Mouse (Mus musculus) stomach, embryonic 15.5 days (tissue): ENCODE data around the gene Gm29666. TPM values are rescaled to one million over a fixed set of nuclear protein-coding genes. Genes with fewer than 3 reads are reported as not detected.

ENCODE experiments used
- ATAC-seq: fragments of 200-750 bp; cut with Nextera tagmentation; 2 replicates; pipeline ENCODE4 v1.8.0; 2017; ENCODE audit warnings: low read depth, moderate number of reproducible peaks, moderate TSS enrichment; ENCODE audit not compliant: insufficient read depth, low FRiP score
- H3K27ac ChIP-seq: fragments of 300-500 bp; sonication (generic); 2 replicates; pipeline ENCODE4 v1.5.1; 2015; ENCODE audit warnings: mild to moderate bottlenecking, inconsistent platforms
- H3K27me3 ChIP-seq: fragments of 300-500 bp; sonication (generic); replicated peaks from 2 replicates; pipeline ENCODE4 v1.6.1; 2015; ENCODE audit warnings: inconsistent platforms
- H3K36me3 ChIP-seq: fragments of 300-500 bp; sonication (generic); 2 replicates; pipeline ENCODE4 v1.6.1; 2015; ENCODE audit warnings: inconsistent platforms
- H3K4me1 ChIP-seq: fragments of 300-500 bp; sonication (generic); 2 replicates; pipeline ENCODE4 v1.6.1; 2015; ENCODE audit warnings: inconsistent platforms
- H3K4me2 ChIP-seq: fragments of 300-500 bp; sonication (generic); 2 replicates; pipeline ENCODE4 v1.6.1; 2015; ENCODE audit warnings: mild to moderate bottlenecking, inconsistent platforms
- H3K4me3 ChIP-seq: fragments of 300-500 bp; sonication (generic); replicated peaks from 2 replicates; pipeline ENCODE4 v1.5.1; 2015; ENCODE audit warnings: inconsistent platforms
- H3K9ac ChIP-seq: fragments of 300-500 bp; sonication (generic); 2 replicates; pipeline ENCODE4 v1.6.1; 2015; ENCODE audit warnings: inconsistent platforms
- H3K9me3 ChIP-seq: fragments of 300-500 bp; sonication (generic); 2 replicates; pipeline ENCODE4 v1.6.1; 2016; ENCODE audit warnings: inconsistent platforms
- WGBS: fragments of 180-500 bp; shearing (Covaris S2); methylation state at CpG from one replicate; pipeline ENCODE4 v1.1.7; 2015; 5-methylcytosine and 5-hydroxymethylcytosine counted together
- polyA plus RNA-seq: library from polyadenylated mRNA; unstranded; fragments of >200 nt; fragmentation: Nextera tagmentation; extraction: Ambion mirVana; gene quantifications from 2 replicates; pipeline ENCODE4 v1.2.1, GENCODE M21; 2015

Gm29666 gene
- polyA plus RNA-seq, 1 experiment from 2014 or later: 0.64 TPM

DNA sequence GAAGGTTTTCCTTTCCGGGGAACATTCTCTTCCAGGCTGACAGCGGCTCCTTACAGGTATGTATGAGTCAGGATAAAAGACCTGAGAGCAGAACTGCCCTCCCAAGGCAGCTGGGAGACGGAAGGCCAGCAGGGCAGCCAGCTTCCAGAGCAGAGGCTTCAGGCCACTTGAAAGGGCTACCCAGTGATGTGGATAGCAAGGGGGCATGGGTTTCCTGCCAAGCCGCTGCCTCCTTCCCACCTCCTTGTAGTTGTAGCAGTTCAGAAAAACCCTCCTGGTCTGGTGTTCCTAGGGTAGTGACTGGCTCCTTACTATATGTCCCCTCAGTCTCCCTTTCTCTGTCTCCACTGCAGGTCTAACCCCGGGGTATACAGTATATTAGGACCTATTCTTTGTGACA is 24.5 kb upstream of the Gm29666 start:
- Histone ChIP-seq H3K36me3 (peaks cover 29% of the 10 kb centered on the region), H3K4me2 (no peak overlapping the region), H3K27me3 (no peaks in the 10 kb centered on the region), H3K27ac (no peak overlapping the region), H3K9ac (no peak overlapping the region), H3K9me3 (no peaks in the 10 kb centered on the region), H3K4me3 (no peak overlapping the region), H3K4me1 (no peaks in the 10 kb centered on the region)
- WGBS: 79% methylated on average over 5 of the region's 5 CpGs
- no peak for ATAC-seq

DNA sequence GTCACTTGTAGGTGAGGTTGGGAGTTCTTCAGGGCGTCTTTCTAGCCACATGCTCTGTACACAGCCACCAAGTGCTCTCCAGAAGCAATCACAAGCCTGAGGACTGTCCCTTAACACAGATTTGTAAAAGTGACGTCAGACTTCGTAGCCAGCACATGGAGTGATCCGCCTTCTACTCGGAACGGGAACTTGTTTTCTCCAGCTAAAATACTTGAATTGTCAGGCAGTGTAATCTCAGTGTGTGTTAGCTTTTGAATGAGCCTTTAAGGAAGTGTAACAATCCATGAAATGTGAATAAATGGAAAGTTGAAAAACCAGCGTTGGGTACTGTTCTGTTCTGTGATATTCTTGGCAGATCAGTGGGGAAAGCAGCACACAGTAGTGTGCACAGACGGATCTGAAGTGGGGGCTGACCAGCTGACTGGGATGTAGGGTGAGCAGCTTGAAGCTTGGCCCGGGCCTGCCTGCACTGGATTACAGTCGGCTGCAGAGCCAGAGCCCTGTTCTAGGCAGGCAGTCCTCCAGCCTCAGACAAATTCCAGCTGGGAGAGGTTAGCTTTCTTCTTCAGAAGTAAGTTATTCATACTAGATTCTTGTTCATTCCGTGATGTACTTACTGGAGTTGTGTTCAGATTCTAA is 22.9 kb upstream of the Gm29666 start:
- H3K9me3 ChIP-seq: no peaks in the 10 kb centered on the region
- no peak overlapping the region for H3K4me2 ChIP-seq
- no peak overlapping the region for H3K9ac ChIP-seq
- H3K27me3 ChIP-seq: no peaks in the 10 kb centered on the region
- H3K4me1 ChIP-seq: no peaks in the 10 kb centered on the region
- no peak overlapping the region for H3K4me3 ChIP-seq
- ATAC-seq: peak; percentile 51; the same call in 1 of the 2 replicates
- no peak overlapping the region for H3K27ac ChIP-seq
- 62% methylated on average over 11 of the region's 11 CpGs for WGBS
- peaks cover 31% of the 10 kb centered on the region for H3K36me3 ChIP-seq

DNA sequence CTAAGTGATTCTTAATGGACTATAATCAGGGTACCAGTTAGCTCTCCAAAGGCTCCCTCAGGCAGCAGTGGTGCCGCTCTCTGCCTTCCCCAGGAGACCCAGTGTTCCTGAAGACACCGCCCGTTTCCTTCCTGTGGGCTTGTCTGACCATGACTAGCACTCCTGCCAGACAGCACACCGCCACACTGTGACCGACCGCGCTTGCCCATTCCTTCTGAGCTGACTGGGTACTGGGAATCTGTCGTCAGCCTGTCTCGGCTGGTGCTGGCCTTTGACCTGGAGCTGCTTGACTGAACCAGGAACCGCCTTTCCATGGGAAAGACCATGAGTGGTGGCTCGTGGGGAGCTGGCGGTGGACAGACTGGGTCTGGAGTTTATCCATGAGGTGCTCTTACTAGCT is 20.3 kb upstream of the Gm29666 start:
- H3K4me1 ChIP-seq: no peaks in the 10 kb centered on the region
- H3K36me3 ChIP-seq: peaks cover 56% of the 10 kb centered on the region
- H3K9ac ChIP-seq: no peak overlapping the region
- H3K27me3 ChIP-seq: no peaks in the 10 kb centered on the region
- H3K9me3 ChIP-seq: no peaks in the 10 kb centered on the region
- WGBS: 71% methylated on average over 12 of the region's 12 CpGs
- no peak for ATAC-seq
- H3K4me2 ChIP-seq: no peak overlapping the region
- no peak overlapping the region for H3K27ac ChIP-seq
- H3K4me3 ChIP-seq: no peak overlapping the region

DNA sequence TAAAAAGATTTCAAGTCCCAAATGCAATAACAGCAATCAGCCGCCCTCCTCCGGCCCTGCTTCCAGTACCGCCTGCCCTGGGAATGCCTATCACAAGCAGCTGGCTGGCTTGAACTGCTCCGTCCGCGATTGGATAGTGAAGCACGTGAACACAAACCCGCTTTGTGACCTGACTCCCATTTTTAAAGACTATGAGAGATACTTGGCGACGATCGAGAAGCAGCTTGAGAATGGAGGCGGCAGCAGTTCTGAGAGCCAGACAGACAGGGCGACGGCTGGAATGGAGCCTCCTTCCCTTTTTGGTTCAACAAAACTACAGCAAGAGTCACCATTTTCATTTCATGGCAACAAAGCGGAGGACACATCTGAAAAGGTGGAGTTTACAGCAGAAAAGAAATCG is 15.1 kb upstream of the Gm29666 start:
- H3K9ac ChIP-seq: no peak overlapping the region

DNA sequence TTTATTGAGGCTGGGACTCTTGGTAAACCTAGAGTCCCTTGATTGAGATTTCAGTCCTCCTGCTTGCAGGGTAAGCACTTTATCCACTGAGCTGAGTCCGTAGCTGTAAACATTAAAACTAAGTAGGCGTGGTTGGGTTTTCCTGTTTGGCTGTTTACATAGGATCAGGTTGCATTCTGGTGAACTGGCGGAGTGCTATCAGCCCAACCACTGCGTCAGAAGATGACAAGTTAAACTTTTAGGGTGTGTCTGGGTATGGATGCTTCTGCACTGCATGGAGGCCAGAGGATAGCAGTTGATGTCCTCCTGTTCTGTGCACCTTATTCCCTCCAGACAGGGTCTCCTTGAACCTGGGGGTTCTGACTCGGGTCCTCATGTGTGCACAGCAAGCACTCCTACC is 12.5 kb upstream of the Gm29666 start:
- H3K9ac ChIP-seq: no peak overlapping the region
- no peaks in the 10 kb centered on the region for H3K9me3 ChIP-seq
- H3K4me3 ChIP-seq: no peak overlapping the region
- H3K27me3 ChIP-seq: no peaks in the 10 kb centered on the region
- ATAC-seq: no peak
- no peak overlapping the region for H3K27ac ChIP-seq
- H3K36me3 ChIP-seq: peaks cover 65% of the 10 kb centered on the region
- WGBS: 55% methylated on average over 5 of the region's 5 CpGs
- no peak overlapping the region for H3K4me2 ChIP-seq
- no peaks in the 10 kb centered on the region for H3K4me1 ChIP-seq

More for the DNA sequence above, 15.1 kb upstream of the Gm29666 start:
- Histone ChIP-seq H3K4me3 (no peak overlapping the region), H3K9me3 (no peaks in the 10 kb centered on the region), H3K27ac (no peak overlapping the region), H3K4me2 (no peak overlapping the region), H3K27me3 (no peaks in the 10 kb centered on the region), H3K36me3 (peaks cover 68% of the 10 kb centered on the region), H3K4me1 (no peaks in the 10 kb centered on the region)
- ATAC-seq: no peak
- WGBS: 86% methylated on average over 16 of the region's 16 CpGs

DNA sequence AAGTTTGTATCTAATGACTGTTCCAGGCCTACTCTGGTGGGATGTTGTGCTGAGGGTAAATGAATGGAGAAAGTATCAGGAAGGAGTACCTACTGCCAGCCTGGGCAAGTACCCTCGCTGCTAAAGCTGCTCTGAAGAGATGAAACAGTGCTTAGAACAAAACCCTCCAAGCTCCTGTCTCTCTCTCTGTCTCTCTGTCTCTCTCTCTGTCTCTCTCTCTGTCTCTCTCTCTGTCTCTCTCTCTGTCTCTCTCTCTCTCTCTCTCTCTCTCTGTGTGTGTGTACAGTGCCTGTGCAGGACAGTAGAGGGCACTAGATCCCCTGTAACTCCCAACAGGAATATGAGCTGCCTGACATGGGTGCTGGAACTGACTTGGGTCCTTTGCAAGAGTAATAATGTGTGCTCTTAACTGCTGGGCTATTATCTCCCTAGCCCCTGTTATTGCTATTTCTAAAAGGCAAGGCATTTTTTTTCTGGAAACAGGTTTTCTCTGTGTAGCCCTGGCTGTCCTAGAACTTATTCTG is 5.7 kb upstream of the Gm29666 start:
- ATAC-seq: no peak
- Histone ChIP-seq H3K4me2 (peak overlapping the region; percentile 64), H3K9me3 (no peaks in the 10 kb centered on the region), H3K36me3 (peaks cover 24% of the 10 kb centered on the region), H3K27me3 (no peaks in the 10 kb centered on the region), H3K27ac (no peak overlapping the region), H3K4me1 (peaks cover 9% of the 10 kb centered on the region; the same call in 1 of the 2 replicates), H3K4me3 (no peak overlapping the region), H3K9ac (no peak overlapping the region)
- WGBS: 50% methylated on average over 1 of the region's 1 CpGs

DNA sequence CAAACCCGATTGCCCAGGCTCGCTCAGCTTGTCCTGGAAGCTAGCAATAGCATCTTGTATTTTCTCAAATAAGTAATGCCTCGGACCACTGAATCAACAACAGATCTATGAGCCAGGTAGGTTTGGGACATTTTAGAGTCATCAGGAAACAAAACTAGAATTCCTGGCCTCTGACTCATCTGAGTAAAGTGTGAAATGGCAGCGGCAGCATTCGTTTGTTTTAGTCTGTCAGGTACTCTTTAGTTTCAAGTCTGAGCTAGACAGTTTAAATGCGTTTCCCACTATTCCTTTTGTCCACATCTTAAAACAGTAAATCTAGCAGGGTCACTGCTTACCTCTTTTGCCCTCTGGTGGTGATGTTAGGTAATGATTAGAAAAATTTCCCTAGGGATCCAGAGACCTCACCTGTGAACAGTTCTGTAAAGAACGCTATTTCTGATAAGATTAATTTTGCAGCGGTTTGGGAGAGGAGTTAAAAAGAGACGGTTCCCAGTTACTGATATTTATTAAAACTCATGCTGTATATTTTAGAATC is 5.0 kb upstream of the Gm29666 start:
- H3K27me3 ChIP-seq: no peaks in the 10 kb centered on the region
- WGBS: 9% methylated on average over 9 of the region's 9 CpGs

DNA sequence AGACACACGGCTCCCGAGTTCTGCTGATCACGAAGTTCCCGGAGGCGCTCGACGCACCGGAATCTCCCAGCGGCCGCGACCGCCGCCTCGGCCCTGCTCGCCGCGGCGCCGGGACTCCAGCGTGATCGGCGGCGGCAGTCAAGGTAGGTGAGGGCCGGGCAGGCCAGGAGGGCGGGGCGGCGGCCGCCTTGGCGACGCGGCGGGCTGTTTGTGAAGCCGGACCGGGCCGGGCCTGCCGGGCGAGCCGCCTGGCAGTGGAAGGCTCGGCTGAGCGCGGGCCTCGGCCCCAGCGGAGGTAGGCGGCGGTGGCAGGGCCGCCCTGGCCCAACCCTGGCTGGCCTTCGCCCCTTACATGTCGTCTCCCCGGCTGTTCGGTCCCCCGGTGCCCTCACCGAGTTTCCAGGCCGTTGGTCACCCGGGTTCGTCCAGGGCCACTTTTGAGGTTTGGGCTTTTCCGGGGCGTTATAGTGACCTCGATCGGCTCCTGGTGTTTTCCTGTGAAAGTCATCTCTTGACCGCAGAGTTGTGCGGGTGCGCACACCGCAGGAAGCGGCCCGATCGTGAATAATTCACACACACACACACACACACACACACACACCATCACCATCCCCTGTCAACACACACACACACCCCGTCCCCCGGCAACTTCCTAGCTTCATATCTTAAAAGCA is 3.8 kb upstream of the Gm29666 start:
- H3K36me3 ChIP-seq: peaks cover 8% of the 10 kb centered on the region
- ATAC-seq: peak; percentile 83
- H3K9me3 ChIP-seq: no peaks in the 10 kb centered on the region
- peaks cover 9% of the 10 kb centered on the region; the same call in 1 of the 2 replicates for H3K4me1 ChIP-seq
- no peaks in the 10 kb centered on the region for H3K27me3 ChIP-seq
- peak overlapping the region; percentile 79 for H3K4me3 ChIP-seq
- H3K27ac ChIP-seq: peak overlapping the region; percentile 97
- H3K9ac ChIP-seq: peak overlapping the region; percentile 88
- WGBS: under 1% methylated on average over 63 of the region's 68 CpGs
- H3K4me2 ChIP-seq: peak overlapping the region; percentile 64

More for the DNA sequence above, 5.0 kb upstream of the Gm29666 start:
- Histone ChIP-seq H3K4me1 (peaks cover 9% of the 10 kb centered on the region; the same call in 1 of the 2 replicates), H3K4me2 (peak overlapping the region; percentile 64), H3K9me3 (no peaks in the 10 kb centered on the region), H3K4me3 (peak overlapping the region; percentile 79), H3K9ac (peak overlapping the region; percentile 88; the same call in 1 of the 2 replicates), H3K27ac (peak overlapping the region; percentile 54), H3K36me3 (peaks cover 20% of the 10 kb centered on the region)
- no peak for ATAC-seq

DNA sequence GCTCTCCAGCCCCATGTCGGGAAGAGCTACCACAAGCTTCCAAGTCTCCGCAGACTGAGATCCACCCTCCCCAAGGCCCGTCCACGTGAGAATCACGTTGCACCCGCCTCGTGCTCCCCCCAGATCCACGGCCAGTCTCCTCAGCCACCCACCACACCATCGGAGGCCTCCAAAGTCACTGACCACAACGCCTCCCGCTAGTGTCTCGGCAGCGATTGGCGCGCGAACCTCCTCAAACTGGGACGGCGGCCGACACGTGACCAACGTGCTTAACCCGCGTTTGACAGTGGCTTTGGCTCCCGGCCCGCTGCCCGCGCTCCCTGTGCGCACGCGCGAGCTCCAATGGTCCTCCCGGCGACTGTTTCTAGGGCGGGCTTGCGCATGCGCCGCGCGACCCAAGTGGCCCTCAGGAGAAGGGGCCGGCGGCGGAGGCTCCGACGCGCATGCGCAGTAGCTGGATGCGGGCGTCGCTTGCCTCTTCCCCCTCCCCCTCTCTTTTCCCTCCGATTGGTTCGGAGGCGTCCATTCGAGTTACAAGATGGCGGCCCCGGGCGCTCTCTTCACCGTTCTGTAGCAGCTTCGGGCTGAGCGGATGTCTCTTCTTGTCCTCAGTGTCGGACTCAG is 3.2 kb upstream of the Gm29666 start, which contains the start of gene Nup50:
Gene Nup50, plus strand, starts transcription at position 528 of the 624 bp plus-strand sequence.
- peaks cover 7% of the 10 kb centered on the region for H3K36me3 ChIP-seq
- H3K4me2 ChIP-seq: peak within 1 kb of the TSS; percentile 65
- H3K4me3 ChIP-seq: peak within 1 kb of the TSS; percentile 79
- no peaks in the 10 kb centered on the region for H3K27me3 ChIP-seq
- peaks cover 9% of the 10 kb centered on the region; the same call in 1 of the 2 replicates for H3K4me1 ChIP-seq
- no peaks in the 10 kb centered on the region for H3K9me3 ChIP-seq
- WGBS: under 1% methylated on average over 58 of the region's 60 CpGs
- peak within 1 kb of the TSS; percentile 88 for H3K9ac ChIP-seq
- peak; percentile 94 for ATAC-seq
- peak within 1 kb of the TSS; percentile 97 for H3K27ac ChIP-seq

DNA sequence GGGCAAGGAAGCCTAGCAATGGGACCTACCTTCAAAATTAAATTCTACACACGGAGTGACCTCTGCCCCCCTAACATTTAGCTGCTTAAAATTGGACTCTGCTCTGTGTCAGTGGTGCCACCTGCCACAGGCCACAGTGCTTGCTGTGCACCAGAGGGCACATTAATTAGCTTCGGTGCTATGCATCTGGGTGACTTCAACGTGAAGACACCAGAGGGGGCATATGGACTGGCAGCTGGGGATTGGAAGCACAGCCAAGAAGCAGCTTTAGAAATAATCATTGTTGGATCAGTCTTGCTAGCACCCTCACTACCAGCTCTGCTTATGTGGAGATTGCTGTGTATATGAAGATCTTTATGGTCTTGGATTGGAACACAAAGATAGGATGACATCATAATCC is 6.6 kb downstream of the Gm29666 start:
- 81% methylated on average over 3 of the region's 3 CpGs for WGBS
- Histone ChIP-seq H3K4me3 (no peak overlapping the region), H3K36me3 (no peaks in the 10 kb centered on the region), H3K27ac (no peak overlapping the region), H3K4me2 (no peak overlapping the region), H3K4me1 (no peaks in the 10 kb centered on the region), H3K9me3 (no peaks in the 10 kb centered on the region), H3K27me3 (no peaks in the 10 kb centered on the region), H3K9ac (no peak overlapping the region)
- no peak for ATAC-seq

DNA sequence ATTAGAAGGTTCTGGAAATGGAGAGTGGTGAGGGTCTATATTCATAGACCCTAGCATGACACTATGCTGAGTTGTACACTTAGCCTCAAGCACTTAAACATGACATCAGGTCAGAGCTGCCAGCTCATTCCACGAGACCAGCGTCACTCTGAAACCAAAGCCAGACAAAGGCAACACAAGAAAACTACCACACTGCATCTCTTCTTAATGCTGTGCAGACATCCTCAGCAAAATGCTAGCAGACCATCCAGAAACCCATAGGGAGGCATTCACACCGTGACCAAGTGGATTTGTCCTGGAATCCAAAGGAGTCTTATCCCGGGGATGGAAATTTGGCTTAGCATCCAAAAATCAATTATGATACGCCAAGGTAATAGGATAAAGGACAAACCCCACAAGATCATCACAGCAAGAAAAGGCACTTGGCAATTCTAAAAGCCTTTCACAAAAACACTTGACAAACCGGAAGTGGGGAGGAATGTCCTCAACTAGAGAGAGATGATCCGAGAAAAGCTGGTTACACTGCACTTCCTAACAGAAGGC is 15.9 kb downstream of the Gm29666 start:
- ATAC-seq: no peak
- no peak overlapping the region for H3K4me2 ChIP-seq
- 73% methylated on average over 7 of the region's 7 CpGs for WGBS
- H3K9me3 ChIP-seq: no peaks in the 10 kb centered on the region
- no peak overlapping the region for H3K27ac ChIP-seq
- no peak overlapping the region for H3K4me3 ChIP-seq
- H3K36me3 ChIP-seq: no peaks in the 10 kb centered on the region
- no peaks in the 10 kb centered on the region for H3K27me3 ChIP-seq
- no peaks in the 10 kb centered on the region for H3K4me1 ChIP-seq
- no peak overlapping the region for H3K9ac ChIP-seq
